Mouse (Mus musculus): ENCODE data around the gene Pibf1. TPM values are rescaled to one million over a fixed set of nuclear protein-coding genes. Genes with fewer than 3 reads are reported as not detected.

Pibf1 gene
- total and polyA plus RNA-seq, 3 experiments, result 1.8 to 7.2 (median 6.5) TPM

GRCm38 (mm10) chr14:99278312-99278711 lies 179.1 kb downstream of the Pibf1 start:
- TF ChIP-seq CTCF (IDR thresholded peaks at IDR 0.05) (no peak), POLR2A (IDR thresholded peaks at IDR 0.05; ENCODE audit: insufficient read depth, low read depth, low read length) (no peak), EP300 (IDR thresholded peaks at IDR 0.05; ENCODE audit: insufficient read depth, low read depth, low read length) (no peak)
- 61% methylated on average over 9 of the region's 9 CpGs for WGBS
- Histone ChIP-seq H3K4me3 (no peak overlapping the region), H3K27ac (no peak overlapping the region), H3K36me3 (ENCODE audit: control insufficient read depth, insufficient read depth, low read length) (no peaks in the 10 kb centered on the region), H3K4me1 (ENCODE audit: control insufficient read depth, insufficient read depth, low read length) (no peaks in the 10 kb centered on the region), H3K9ac (ENCODE audit: low read depth, low read length) (no peak overlapping the region), H3K79me2 (replicated peaks; ENCODE audit: control insufficient read depth, insufficient read depth, low read length) (no peaks in the 10 kb centered on the region), H3K27me3 (ENCODE audit: control insufficient read depth, insufficient read depth, low read length) (no peaks in the 10 kb centered on the region)
- DNase-seq, result no peak
- intact Hi-C loops (cut with DNase I), result no loop called here

GRCm38 (mm10) chr14:99278763-99279486 lies 179.7 kb downstream of the Pibf1 start:
- Histone ChIP-seq H3K79me2 (replicated peaks; ENCODE audit: control insufficient read depth, insufficient read depth, low read length) (no peaks in the 10 kb centered on the region), H3K4me1 (ENCODE audit: control insufficient read depth, insufficient read depth, low read length) (no peaks in the 10 kb centered on the region), H3K9ac (ENCODE audit: low read depth, low read length) (no peak overlapping the region), H3K27ac (no peak overlapping the region), H3K4me3 (no peak overlapping the region), H3K27me3 (ENCODE audit: control insufficient read depth, insufficient read depth, low read length) (no peaks in the 10 kb centered on the region), H3K36me3 (ENCODE audit: control insufficient read depth, insufficient read depth, low read length) (no peaks in the 10 kb centered on the region)
- intact Hi-C loops (cut with DNase I), result no loop called here
- DNase-seq, result no peak
- 54% methylated on average over 12 of the region's 12 CpGs for WGBS
- TF ChIP-seq EP300 (IDR thresholded peaks at IDR 0.05; ENCODE audit: insufficient read depth, low read depth, low read length) (no peak), CTCF (IDR thresholded peaks at IDR 0.05) (no peak), POLR2A (IDR thresholded peaks at IDR 0.05; ENCODE audit: insufficient read depth, low read depth, low read length) (no peak)

- no peaks in the 10 kb centered on the region for H3K4me1 ChIP-seq (ENCODE audit: control insufficient read depth, insufficient read depth, low read length)
- H3K79me2 ChIP-seq (replicated peaks; ENCODE audit: control insufficient read depth, insufficient read depth, low read length), result no peaks in the 10 kb centered on the region
- H3K27me3 ChIP-seq (ENCODE audit: control insufficient read depth, insufficient read depth, low read length), result no peaks in the 10 kb centered on the region
- H3K36me3 ChIP-seq (ENCODE audit: control insufficient read depth, insufficient read depth, low read length), result no peaks in the 10 kb centered on the region
- no peak for TF ChIP-seq EP300 (IDR thresholded peaks at IDR 0.05; ENCODE audit: insufficient read depth, low read depth, low read length)
- no peak for TF ChIP-seq POLR2A (IDR thresholded peaks at IDR 0.05; ENCODE audit: insufficient read depth, low read depth, low read length)
- no peak for TF ChIP-seq CTCF (IDR thresholded peaks at IDR 0.05)
- H3K9ac ChIP-seq (ENCODE audit: low read depth, low read length), result no peak overlapping the region
- intact Hi-C loops (cut with DNase I), result no loop called here
- H3K27ac ChIP-seq, result no peak overlapping the region
- no peak for DNase-seq
- 81% methylated on average over 5 of the region's 5 CpGs for WGBS
- H3K4me3 ChIP-seq, result no peak overlapping the region
Measured at GRCm38 (mm10) chr14:99280399-99280798, 181.2 kb downstream of the Pibf1 start.

GRCm38 (mm10) chr14:99280825-99281433 lies 181.7 kb downstream of the Pibf1 start:
- 59% methylated on average over 5 of the region's 5 CpGs for WGBS
- TF ChIP-seq EP300 (IDR thresholded peaks at IDR 0.05; ENCODE audit: insufficient read depth, low read depth, low read length), result no peak
- H3K9ac ChIP-seq (ENCODE audit: low read depth, low read length), result no peak overlapping the region
- no peaks in the 10 kb centered on the region for H3K4me1 ChIP-seq (ENCODE audit: control insufficient read depth, insufficient read depth, low read length)
- H3K27ac ChIP-seq, result no peak overlapping the region
- H3K27me3 ChIP-seq (ENCODE audit: control insufficient read depth, insufficient read depth, low read length), result no peaks in the 10 kb centered on the region
- intact Hi-C loops (cut with DNase I), result no loop called here
- H3K79me2 ChIP-seq (replicated peaks; ENCODE audit: control insufficient read depth, insufficient read depth, low read length), result no peaks in the 10 kb centered on the region
- no peak for DNase-seq
- H3K36me3 ChIP-seq (ENCODE audit: control insufficient read depth, insufficient read depth, low read length), result no peaks in the 10 kb centered on the region
- H3K4me3 ChIP-seq, result no peak overlapping the region

- Histone ChIP-seq H3K27me3 (ENCODE audit: control insufficient read depth, insufficient read depth, low read length) (no peaks in the 10 kb centered on the region), H3K79me2 (replicated peaks; ENCODE audit: control insufficient read depth, insufficient read depth, low read length) (no peaks in the 10 kb centered on the region), H3K4me1 (ENCODE audit: control insufficient read depth, insufficient read depth, low read length) (no peaks in the 10 kb centered on the region), H3K4me3 (no peak overlapping the region), H3K36me3 (ENCODE audit: control insufficient read depth, insufficient read depth, low read length) (no peaks in the 10 kb centered on the region), H3K27ac (no peak overlapping the region), H3K9ac (ENCODE audit: low read depth, low read length) (no peak overlapping the region)
- intact Hi-C loops (cut with DNase I), result no loop called here
- WGBS, result 93% methylated on average over 4 of the region's 4 CpGs
- DNase-seq, result no peak
- TF ChIP-seq CTCF (IDR thresholded peaks at IDR 0.05), result no peak
Measured at GRCm38 (mm10) chr14:99285486-99285885, 186.3 kb downstream of the Pibf1 start.

GRCm38 (mm10) chr14:99292176-99292575 lies 193.0 kb downstream of the Pibf1 start:
- 97% methylated on average over 5 of the region's 5 CpGs for WGBS

More at GRCm38 (mm10) chr14:99292176-99292575, 193.0 kb downstream of the Pibf1 start:
- Histone ChIP-seq H3K27ac (no peak overlapping the region), H3K9ac (ENCODE audit: low read depth, low read length) (no peak overlapping the region), H3K79me2 (replicated peaks; ENCODE audit: control insufficient read depth, insufficient read depth, low read length) (no peaks in the 10 kb centered on the region), H3K27me3 (ENCODE audit: control insufficient read depth, insufficient read depth, low read length) (no peaks in the 10 kb centered on the region), H3K36me3 (ENCODE audit: control insufficient read depth, insufficient read depth, low read length) (no peaks in the 10 kb centered on the region), H3K4me3 (no peak overlapping the region), H3K4me1 (ENCODE audit: control insufficient read depth, insufficient read depth, low read length) (no peaks in the 10 kb centered on the region)
- no peak for DNase-seq
- intact Hi-C loops (cut with DNase I), result loop anchor here (10.0 kb wide), 1 partner anchor 147 kb away; no protein-coding TSS in a partner anchor
- no peak for TF ChIP-seq POLR2A (IDR thresholded peaks at IDR 0.05; ENCODE audit: insufficient read depth, low read depth, low read length)
- TF ChIP-seq CTCF (IDR thresholded peaks at IDR 0.05), result no peak
- TF ChIP-seq EP300 (IDR thresholded peaks at IDR 0.05; ENCODE audit: insufficient read depth, low read depth, low read length), result no peak

Measured in heart, adult 2 months (tissue).